Mouse (Mus musculus): ENCODE data around the gene Keg1.
"Not testable (repeated sequence)": the region's sequence is repeated elsewhere in the genome, so short reads cannot be mapped to it uniquely, and the experiment has no call there.

Gene Keg1

DNA sequence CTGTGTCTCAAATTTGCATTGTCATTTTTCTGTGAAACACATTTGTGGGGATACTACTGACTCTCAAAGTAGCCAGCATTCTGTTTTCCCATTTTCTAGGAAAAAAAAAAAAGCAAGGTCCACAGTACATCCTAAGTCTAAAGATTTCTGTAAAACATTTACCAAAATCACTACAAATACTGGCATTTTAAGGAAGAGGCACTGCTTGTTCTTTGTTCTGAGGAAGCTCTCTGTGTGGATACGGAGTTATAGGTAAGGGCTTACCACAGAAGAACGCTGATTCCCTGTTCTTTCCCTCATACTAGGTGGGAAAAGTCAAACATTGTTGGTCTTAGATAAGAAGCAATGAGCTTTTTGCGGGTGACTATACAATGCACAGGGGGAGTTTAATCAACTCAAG, at the start of gene Keg1:
Keg1 (plus strand) TSS at position 197 of the 400 bp plus-strand sequence.
- no peak for DNase-seq

DNA sequence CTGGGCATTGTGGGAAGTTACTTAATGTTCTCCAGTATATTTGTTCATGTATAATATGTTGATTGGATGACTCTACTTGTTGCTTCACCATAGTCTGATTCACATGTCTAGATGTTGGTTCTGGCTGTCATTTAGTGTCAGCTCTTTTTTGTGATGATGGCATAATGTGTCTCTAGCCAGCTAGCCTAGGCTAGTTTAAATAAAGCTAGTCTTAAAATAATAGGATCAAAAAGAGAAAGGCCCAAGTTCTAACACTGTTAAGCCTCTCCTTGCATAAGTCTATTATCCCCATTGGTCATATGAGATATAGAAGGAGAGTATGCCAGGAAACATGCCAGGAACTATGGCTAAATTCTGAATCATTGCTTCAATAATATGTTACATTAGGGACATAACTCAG, 46.1 kb upstream of the Keg1 start:
- DNase-seq = no peak

DNA sequence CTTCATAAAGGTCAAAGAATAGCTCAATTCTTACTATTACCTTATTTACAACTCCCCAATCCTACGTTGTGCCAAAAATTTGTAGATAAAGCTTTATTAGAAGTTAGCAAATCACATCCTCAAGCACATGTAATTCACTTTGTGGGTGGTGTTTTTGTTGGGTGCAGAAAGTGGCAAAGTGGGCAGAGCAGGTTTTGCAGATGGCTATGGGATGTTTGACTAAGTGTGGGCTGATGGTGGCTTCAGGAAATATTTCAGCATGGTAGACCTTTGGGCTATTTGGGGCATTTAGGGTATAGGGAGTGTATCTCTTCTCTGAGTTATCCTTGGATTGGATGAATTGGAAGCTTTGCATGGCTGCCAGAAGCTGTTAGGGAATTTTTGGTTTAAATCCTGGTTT, 29.4 kb upstream of the Keg1 start:
- DNase-seq = no peak

DNA sequence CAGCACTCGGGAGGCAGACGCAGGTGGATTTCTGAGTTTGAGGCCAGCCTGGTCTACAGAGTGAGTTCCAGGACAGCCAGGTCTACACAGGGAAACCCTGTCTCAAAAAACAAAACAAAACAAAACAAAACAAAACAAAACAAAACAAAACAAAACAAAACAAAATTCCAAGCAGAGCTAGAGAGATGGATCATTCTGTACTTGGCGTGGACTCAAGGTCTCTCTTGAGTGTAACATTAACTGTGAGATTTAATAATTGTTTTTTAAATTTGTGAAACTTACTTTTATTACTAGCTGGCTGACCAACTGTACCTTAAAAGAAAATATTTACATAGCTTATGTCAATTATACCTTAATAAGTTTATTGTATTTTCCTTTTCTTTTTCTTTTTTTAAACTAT, 27.0 kb upstream of the Keg1 start:
- not testable (repeated sequence) for DNase-seq

DNA sequence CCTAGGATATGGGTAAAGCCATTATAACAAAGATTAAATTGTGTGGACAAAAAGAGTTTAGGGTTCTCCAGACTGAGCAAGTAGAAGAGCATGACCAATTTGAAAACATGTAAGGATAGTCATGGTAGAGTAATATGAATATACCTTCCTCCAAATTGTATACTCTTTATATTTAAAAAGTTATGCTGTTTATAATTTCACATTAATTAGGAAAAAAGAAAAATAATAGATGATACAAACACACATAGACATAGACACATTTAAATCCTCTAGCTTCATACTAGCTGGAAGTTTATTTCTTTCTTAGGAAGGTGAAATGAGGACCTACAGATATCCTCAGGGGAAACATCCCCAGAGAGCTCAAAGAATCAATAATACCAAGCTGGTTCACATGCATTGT, 25.4 kb upstream of the Keg1 start, which contains the start of gene Olfr1442:
Olfr1442 (plus strand) TSS at position 301 of the 400 bp plus-strand sequence.
- no peak for DNase-seq

DNA sequence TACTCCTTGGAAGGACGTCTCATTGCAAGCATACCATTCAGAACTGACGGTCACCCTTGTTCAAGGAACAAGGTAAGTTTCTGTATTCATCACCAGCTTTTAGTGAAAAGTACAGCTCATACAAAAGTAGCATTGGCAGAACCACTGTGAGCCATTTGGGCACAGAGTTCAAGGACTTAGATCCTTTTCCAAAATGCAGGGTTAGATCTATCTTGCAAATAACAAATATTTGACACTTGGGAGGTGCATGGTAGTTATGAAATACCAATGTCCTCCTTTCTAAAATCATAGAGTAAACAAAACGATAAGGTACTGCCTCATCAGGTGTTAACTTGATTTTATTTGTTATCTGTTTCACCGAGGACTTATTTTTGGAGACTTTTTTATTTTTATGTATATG, 24.5 kb upstream of the Keg1 start:
- DNase-seq = no peak

DNA sequence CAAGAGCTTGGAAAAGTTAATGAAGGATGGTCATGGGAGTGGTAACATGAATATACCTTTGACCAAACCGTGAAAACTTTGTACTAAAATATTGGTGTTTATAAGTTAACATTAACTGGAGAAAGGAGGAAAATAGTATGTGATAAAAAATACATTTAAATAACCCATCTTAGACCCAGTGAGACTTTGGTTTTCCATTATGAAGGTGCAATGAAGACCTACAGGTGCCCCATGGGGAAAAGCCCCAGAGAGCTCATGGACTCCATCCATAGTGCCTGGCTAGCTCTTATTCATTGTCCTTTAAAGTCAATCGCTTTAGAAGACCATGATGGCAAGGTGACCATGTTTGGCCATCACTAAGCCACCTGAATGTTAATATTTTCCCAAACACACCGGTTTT, 17.8 kb upstream of the Keg1 start, which contains the start of gene Olfr1443:
Olfr1443 (plus strand) TSS at position 301 of the 400 bp plus-strand sequence.
- DNase-seq = no peak

DNA sequence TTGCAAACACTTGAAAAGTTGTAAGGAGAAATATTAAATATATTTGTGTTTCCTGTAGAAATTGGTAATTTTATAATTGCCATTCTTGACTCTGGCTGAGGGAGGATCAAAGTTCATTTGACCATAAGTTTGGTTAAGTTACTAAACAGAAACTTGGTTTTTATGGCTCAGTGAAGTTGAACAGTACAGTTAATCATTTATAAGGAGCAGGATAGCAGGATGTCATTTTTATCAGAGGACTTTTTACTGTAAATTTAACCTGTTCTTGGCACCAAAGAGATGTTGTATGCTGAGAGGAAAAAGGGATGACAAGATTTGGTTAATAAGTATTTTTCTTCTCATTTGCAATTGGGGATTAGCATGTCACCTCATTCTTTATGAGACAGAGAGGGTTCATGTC, 10.9 kb upstream of the Keg1 start:
- DNase-seq = no peak

DNA sequence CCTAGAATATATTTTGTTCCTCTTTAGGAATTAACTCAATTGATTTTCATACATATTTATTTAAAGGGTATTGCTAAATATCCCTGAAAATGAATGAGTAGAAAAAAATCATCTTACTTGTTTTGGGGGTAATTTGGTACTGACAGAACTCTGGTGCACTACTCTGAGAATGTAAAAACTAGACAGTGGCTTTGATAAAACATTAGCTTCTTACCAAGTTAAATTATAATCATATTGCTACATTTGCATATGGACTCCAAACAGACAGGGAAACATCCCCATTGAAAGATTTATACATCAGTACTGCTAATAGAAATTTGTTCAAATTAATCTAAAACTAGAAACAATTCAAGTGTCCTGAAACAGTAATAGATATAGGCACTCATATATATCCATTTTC, 10.4 kb upstream of the Keg1 start:
- DNase-seq = no peak

DNA sequence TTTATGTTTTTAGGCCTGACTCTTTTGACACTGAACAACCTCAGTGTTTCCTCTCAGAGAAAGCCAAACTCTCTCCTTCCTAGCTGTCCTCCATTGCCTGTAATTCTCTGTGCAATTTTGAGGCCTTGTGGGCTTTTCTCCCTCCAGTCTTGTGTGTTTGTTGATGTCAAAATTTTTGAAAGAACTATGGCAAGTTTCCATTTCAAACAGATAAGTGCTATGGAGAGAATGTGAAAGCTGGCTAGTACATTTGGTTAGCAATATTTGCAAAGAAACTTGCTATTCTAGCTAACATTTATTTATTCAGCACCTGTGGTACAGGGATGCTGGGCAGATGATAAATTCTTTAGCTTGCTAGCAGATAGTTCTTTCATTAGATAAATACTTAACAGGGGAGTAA, 635 bp downstream of the Keg1 start:
- DNase-seq = no peak

DNA sequence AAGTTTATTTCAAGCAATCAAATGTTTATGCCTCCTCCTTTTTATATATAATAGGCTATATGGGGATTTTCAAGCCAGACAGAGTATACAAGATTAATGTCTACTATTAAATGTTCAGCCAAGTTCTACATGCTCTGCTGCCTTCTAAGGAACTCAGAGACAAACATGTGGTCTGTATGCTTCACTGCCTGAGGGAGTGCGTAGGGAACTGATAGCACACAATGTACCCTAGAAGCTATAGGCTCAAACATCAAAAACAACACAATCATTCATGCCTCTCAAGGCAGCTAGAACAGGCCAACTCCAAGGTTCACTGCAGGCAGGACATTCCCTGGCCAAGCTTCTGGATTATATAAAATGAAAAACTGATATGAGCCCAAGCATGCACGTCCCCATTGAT, 12.9 kb downstream of the Keg1 start:
- DNase-seq = no peak

DNA sequence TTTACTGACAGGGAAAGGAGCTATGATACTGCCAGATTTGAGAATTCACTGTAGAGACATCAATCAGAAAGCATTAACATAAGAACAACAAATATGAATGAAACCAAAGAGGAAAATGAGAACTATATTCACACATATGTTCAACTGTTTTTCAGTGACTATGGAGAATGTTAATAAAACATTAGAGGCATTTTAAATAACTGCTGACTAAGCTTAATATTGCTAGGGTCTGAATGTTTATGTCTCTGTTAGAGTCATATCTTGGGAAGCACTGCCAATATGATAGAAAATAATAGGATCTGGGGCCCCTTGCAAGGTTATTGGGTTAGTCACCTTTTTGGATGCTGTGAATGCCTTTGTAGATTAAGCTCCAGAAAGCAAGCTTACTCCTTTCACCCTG, 13.4 kb downstream of the Keg1 start:
- no peak for DNase-seq

DNA sequence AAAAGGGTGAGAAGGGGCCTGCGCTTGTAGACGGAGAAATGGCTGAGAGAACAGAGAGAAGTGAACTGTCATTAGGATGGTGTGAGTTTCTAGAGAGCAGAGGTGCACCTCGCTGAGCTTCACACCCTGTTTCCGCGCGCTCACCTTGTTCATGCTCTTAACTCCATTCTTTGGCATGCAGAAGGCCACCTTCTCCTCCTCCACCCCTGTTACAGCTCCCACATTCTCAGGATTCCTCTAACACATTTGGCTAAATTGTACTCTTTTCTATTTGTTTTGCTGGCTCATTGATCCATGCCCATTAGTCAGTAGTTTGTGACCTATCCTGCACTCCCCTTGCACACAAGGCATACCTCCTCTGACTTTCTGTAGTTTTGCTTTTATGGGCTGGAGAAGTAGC, 23.6 kb downstream of the Keg1 start:
- no peak for DNase-seq

DNA sequence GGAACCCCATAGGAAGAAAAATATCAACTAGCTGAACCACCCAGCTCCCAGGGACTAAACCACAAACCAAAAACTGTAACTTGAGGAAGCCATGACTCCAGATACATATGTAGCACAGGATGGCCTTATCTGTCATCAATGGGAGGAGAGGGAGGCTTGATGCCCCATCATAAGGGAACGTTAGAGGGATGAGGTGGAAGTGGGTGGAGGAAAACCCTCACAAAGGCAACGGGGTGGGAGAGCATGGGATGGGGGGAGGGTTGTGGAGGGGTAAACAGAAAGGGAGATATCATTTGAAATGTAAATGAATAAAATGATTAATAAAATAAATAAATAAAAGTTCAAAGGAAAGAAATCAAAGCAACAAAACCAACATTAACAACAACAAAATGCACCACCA, 24.9 kb downstream of the Keg1 start:
- no peak for DNase-seq

DNA sequence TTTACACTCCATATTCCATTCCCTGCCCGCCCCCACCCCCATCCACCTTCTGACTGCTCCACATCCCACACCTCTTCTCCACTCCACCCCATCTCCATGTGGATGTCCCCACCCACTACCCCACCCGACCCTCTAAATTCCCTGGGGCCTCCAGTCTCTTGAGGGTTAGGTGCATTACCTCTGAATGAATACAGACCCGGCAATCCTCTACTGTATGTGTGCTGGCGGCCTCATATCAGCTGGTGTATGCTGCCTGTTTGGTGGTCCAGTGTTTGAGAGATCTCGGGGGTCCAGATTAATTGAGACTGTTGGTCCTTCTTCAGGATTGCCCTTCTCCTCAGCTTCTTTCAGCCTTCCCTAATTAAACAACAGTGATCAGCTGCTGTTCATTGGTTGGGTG, 25.3 kb downstream of the Keg1 start:
- DNase-seq = not testable (repeated sequence)

DNA sequence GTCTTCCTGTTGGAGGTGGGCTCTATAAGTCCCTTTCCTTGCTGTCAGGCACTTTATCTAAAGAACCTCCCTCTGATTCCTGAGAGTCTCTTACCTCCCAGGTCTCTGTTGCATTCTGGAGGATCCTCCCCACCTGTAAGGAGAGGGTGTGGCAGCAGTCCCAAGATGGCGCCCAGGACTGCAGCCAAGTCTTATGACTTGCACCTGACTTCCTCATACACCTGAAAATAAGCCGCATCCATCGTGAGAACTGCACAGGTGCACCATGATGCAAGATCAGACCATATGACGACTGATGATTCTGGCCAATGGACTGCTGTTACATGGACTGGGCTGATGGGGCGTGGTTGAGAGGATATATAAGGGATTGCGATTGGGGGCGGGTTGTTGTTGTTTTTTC, 26.0 kb downstream of the Keg1 start:
- DNase-seq = not testable (repeated sequence)

DNA sequence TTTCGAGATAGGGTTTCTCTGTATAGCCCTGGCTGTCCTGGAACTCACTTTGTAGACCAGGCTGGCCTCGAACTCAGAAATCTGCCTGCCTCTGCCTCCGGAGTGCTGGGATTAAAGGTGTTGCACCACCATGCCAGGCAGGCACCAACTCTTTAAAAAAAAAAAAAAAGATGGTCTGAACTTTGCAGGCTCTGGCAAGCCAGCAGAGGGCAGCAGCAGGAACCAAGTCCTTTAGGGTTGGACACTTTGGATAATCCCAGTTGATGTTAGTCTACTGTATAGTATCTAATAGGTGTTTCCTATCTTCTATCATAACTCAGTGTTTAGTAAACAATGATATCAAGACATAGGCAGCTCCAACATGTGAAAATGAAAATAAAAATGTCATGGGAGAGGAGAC, 26.7 kb downstream of the Keg1 start:
- DNase-seq = peak; percentile 8

DNA sequence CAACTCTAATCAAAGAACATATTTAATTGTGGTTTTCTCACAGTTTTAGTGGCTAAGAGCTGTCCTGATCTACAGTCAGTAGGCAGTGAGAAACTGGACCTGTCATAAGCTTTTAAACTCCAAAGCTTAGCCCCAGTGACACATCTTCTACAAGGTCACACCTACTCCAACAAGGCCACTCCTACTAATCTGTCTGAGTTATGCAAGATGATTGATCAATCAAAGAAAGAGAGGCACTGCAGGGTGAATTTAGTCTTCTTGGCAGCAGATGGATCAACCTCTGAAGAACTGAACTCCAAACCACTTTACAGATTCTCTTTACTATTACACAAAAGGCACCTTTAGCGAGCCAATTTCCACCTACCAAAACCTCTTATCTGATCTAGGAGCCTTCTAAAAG, 30.3 kb downstream of the Keg1 start:
- DNase-seq = no peak

DNA sequence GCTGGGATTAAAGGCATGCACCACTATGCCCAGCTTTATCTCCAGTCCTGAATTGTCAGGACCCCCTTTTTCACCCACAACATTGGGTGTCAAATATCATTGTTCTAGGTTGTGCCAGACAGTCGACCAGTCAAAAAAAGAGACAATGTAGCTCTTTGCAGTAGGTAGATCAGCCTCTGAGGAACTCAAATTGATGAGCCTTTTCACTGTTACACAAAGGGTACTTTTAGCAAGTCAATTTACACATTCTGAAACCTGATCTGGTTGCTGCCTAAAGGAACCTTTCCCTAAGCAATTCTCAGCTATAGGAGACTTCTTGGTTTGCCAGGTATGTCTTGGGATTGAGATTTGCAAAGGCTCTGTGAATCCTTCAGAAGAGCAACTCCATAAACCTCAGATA, 35.5 kb downstream of the Keg1 start:
- no peak for DNase-seq

DNA sequence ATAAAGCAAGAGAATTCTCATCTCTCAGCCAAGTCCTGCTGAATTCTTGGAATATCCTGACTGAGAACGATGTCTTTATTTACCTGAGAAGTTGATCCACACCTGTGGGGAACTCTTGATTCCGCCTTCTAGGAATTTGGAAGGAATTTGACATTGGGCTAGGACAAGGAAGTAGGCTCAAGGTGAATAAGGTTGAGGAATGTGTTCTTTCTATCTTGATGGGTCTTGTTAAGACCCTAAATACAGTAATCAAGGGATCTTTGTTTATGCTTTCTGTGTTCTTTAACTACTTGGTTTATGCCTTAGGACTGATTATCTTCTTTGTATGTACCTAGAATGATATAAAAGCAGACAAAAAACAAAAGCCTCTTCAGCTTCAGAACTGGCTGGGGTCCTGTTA, 36.4 kb downstream of the Keg1 start:
- no peak for DNase-seq

DNA sequence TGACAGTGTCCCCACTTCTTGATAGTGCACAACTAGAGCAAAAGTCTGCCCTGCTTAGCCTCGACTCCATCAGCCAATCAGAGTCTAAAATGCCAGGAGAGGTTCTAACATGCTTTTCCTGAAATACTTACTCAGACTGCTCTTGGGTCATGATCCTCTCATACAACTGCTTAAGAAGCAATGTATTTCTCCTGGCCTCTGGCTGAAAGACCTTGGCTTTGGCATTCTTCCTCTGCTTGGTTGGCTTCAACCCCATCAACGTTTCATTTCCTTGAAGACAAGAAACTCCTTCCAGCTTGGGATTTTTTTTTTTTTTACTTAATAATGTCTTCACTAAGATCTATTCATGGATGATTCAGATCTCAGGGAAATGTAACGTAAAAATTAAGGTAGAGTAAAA, 60.7 kb downstream of the Keg1 start:
- DNase-seq = no peak

DNA sequence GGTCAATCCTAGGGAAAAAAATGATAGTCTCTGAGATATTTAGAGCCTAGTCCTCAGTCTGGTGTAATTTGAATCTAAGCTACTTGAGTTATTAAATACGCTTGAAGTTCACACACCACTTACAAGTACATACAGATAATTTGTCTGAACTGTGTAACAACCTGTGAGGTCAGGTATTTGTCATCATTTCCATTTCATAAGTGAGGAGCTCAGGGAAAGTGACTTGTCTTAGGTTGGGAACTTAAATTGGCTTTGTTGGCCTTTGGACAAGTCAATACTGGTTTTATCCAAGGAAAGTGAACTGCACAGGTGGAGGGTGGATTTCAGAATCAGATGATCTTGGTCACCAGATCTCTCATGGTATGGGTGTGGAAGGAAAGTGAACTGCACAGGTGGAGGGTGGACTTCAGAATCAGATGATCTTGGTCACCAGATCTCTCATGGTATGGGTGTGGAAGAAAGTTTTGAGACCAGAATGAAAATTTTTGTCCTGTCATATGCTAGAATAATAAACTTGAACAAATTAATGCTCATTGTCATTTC, 63.4 kb downstream of the Keg1 start:
- no peak for DNase-seq

DNA sequence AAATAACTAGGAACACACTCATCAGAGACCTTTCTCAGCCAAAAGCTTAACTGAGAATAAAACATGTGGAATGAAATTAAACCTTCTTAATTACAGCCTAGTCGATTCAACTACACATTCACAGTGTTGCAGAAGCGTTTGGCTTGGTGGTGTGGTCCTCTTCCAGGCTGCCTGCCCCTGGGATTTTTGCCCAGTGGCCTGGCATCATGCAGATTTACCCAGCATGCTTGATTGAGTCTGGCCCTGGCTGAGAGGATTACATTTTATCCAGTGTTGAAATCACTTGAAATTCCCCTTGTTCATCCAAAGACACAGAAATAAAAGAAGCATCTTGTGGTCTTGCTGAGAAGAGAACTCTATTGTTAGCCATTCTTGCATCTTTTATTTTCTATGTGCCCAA, 64.1 kb downstream of the Keg1 start:
- DNase-seq = peak; percentile 58

DNA sequence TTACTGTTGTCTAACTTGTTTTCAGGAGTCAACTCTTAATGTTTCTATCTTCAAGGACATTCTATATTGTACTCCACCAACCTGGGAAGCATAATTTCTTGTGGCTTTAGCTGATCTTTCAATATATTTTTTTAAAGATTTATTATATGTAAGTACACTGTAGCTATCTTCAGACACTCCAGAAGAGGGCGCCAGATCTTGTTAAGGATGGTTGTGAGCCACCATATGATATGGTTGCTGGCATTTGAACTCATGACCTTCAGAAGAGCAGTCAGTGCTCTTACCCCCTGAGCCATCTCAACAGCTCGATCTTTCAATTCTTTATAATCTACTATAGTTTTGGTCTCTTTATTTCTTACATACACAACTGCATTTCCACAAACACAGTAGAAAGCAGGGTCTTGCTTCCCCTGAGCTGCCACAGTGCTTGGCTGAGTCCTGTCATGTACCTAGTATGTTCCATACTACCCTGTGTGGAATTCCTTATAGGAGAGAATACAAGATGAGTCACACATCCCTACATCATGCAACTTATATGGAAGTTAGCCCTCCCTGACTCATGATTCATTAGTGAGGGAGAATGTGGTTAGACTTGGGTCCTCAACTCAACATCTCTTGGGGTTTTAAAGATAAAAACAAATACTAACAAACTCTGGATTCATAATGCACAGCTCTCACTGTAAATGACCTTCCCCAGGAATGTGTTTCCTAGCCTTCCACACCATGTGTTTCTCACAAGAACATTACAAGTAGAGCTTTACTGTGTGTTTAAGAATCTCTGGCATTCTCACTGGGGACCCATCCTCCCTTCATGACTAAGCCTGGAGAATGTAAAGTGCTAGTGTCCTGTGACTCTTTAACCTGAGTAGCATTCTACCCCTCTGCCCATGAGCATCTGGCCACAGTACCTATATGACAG, 66.9 kb downstream of the Keg1 start:
- no peak for DNase-seq

DNA sequence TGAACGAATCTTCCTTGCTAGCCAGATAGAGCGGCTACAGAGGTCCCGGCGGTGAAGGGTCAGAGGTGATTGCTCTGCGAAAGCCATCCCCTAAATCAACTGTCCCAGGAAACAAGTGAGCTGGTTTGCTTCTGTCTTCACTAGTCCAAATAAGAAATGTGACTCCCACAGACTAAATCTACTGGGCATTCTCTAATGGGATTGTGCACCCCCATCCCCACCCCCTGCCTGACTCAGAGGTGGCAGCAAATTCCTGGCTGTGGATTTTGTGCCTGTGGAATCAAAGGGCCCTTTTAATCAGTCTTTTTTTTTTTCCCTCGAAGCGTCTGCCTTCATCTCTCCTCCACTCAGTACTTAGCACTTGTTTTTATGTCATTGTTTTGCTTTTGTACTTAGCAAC, 69.7 kb downstream of the Keg1 start, which contains the start of gene Cntf:
Cntf (minus strand) TSS at position 325 of the 400 bp plus-strand sequence.
- no peak for DNase-seq

Measured in layer of hippocampus, adult 9-11 months (tissue).